Mouse (Mus musculus): ENCODE measurements around the gene Gm20662. TPM values are rescaled to one million over a fixed set of nuclear protein-coding genes. Genes with fewer than 3 reads are reported as not detected.

Gm20662 gene
- polyA plus RNA-seq, 1 experiment: not detected

GRCm38 (mm10) chr9:107984052-107984753 lies 11.9 kb upstream of the Gm20662 start:
- H3K4me1 ChIP-seq (ENCODE audit: control insufficient read depth): peaks cover 87% of the 10 kb centered on the region
- H3K9me3 ChIP-seq (ENCODE audit: control insufficient read depth, low read length): no peaks in the 10 kb centered on the region
- peaks cover 65% of the 10 kb centered on the region for H3K36me3 ChIP-seq (ENCODE audit: control insufficient read depth)
- peak overlapping the region; percentile 78 for H3K4me3 ChIP-seq (replicated peaks)
- peaks cover 4% of the 10 kb centered on the region for H3K27me3 ChIP-seq (ENCODE audit: control insufficient read depth)
- no peak for TF ChIP-seq GATA1 (IDR thresholded peaks at IDR 0.05; ENCODE audit: low read length)
- TF ChIP-seq TAL1 (IDR thresholded peaks at IDR 0.05; ENCODE audit: low read length): no peak

- peaks cover 60% of the 10 kb centered on the region for H3K36me3 ChIP-seq (ENCODE audit: control insufficient read depth)
- no peaks in the 10 kb centered on the region for H3K9me3 ChIP-seq (ENCODE audit: control insufficient read depth, low read length)
- peaks cover 84% of the 10 kb centered on the region for H3K4me1 ChIP-seq (ENCODE audit: control insufficient read depth)
- H3K27me3 ChIP-seq (ENCODE audit: control insufficient read depth): peaks cover 4% of the 10 kb centered on the region
- TF ChIP-seq TAL1 (IDR thresholded peaks at IDR 0.05; ENCODE audit: low read length): no peak
- no peak for TF ChIP-seq GATA1 (IDR thresholded peaks at IDR 0.05; ENCODE audit: low read length)
- peak overlapping the region; percentile 78 for H3K4me3 ChIP-seq (replicated peaks)
Observed at GRCm38 (mm10) chr9:107984754-107985055, 11.4 kb upstream of the Gm20662 start.

- peaks cover 4% of the 10 kb centered on the region for H3K27me3 ChIP-seq (ENCODE audit: control insufficient read depth)
- peak within 1 kb of the TSS; percentile 78 for H3K4me3 ChIP-seq (replicated peaks)
- H3K9me3 ChIP-seq (ENCODE audit: control insufficient read depth, low read length): no peaks in the 10 kb centered on the region
- H3K36me3 ChIP-seq (ENCODE audit: control insufficient read depth): peaks cover 52% of the 10 kb centered on the region
- TF ChIP-seq GATA1 (IDR thresholded peaks at IDR 0.05; ENCODE audit: low read length) (no peak), TAL1 (IDR thresholded peaks at IDR 0.05; ENCODE audit: low read length) (no peak)
- peaks cover 84% of the 10 kb centered on the region for H3K4me1 ChIP-seq (ENCODE audit: control insufficient read depth)
Observed at GRCm38 (mm10) chr9:107985131-107986119, 10.7 kb upstream of the Gm20662 start, which contains the start of gene Inka1. TSS of gene Inka1 (minus strand) at chr9:107985879.

GRCm38 (mm10) chr9:107986376-107986775 lies 9.8 kb upstream of the Gm20662 start:
- Histone ChIP-seq H3K27me3 (ENCODE audit: control insufficient read depth) (peaks cover 4% of the 10 kb centered on the region), H3K36me3 (ENCODE audit: control insufficient read depth) (peaks cover 43% of the 10 kb centered on the region), H3K4me1 (ENCODE audit: control insufficient read depth) (peaks cover 75% of the 10 kb centered on the region), H3K9me3 (ENCODE audit: control insufficient read depth, low read length) (no peaks in the 10 kb centered on the region), H3K4me3 (replicated peaks) (peak overlapping the region; percentile 78)
- TF ChIP-seq GATA1 (IDR thresholded peaks at IDR 0.05; ENCODE audit: low read length) (peak; percentile 61), TAL1 (IDR thresholded peaks at IDR 0.05; ENCODE audit: low read length) (no peak)

GRCm38 (mm10) chr9:107987950-107988349 lies 8.2 kb upstream of the Gm20662 start:
- H3K27me3 ChIP-seq (ENCODE audit: control insufficient read depth): peaks cover 4% of the 10 kb centered on the region

GRCm38 (mm10) chr9:107992197-107992596 lies 4.0 kb upstream of the Gm20662 start, which contains the start of gene Cdhr4:
TSS of gene Cdhr4 (plus strand) at chr9:107992497.
- peaks cover 2% of the 10 kb centered on the region; the same call in 1 of the 2 replicates for H3K27me3 ChIP-seq (ENCODE audit: control insufficient read depth)
- H3K36me3 ChIP-seq (ENCODE audit: control insufficient read depth): no peaks in the 10 kb centered on the region
- H3K4me1 ChIP-seq (ENCODE audit: control insufficient read depth): peaks cover 21% of the 10 kb centered on the region
- TF ChIP-seq TAL1 (IDR thresholded peaks at IDR 0.05; ENCODE audit: low read length) (no peak), GATA1 (IDR thresholded peaks at IDR 0.05; ENCODE audit: low read length) (no peak)
- H3K4me3 ChIP-seq (replicated peaks): no peak within 1 kb of the TSS
- no peaks in the 10 kb centered on the region for H3K9me3 ChIP-seq (ENCODE audit: control insufficient read depth, low read length)

More at GRCm38 (mm10) chr9:107987950-107988349, 8.2 kb upstream of the Gm20662 start:
- TF ChIP-seq GATA1 (IDR thresholded peaks at IDR 0.05; ENCODE audit: low read length) (no peak), TAL1 (IDR thresholded peaks at IDR 0.05; ENCODE audit: low read length) (no peak)
- Histone ChIP-seq H3K9me3 (ENCODE audit: control insufficient read depth, low read length) (no peaks in the 10 kb centered on the region), H3K4me3 (replicated peaks) (no peak overlapping the region), H3K4me1 (ENCODE audit: control insufficient read depth) (peaks cover 61% of the 10 kb centered on the region), H3K36me3 (ENCODE audit: control insufficient read depth) (peaks cover 27% of the 10 kb centered on the region)

- TF ChIP-seq GATA1 (IDR thresholded peaks at IDR 0.05; ENCODE audit: low read length) (no peak), TAL1 (IDR thresholded peaks at IDR 0.05; ENCODE audit: low read length) (no peak)
- Histone ChIP-seq H3K27me3 (ENCODE audit: control insufficient read depth) (no peaks in the 10 kb centered on the region), H3K9me3 (ENCODE audit: control insufficient read depth, low read length) (no peaks in the 10 kb centered on the region), H3K36me3 (ENCODE audit: control insufficient read depth) (no peaks in the 10 kb centered on the region), H3K4me1 (ENCODE audit: control insufficient read depth) (peaks cover 15% of the 10 kb centered on the region), H3K4me3 (replicated peaks) (no peak overlapping the region)
Observed at GRCm38 (mm10) chr9:107993013-107993412, 3.1 kb upstream of the Gm20662 start.

- H3K9me3 ChIP-seq (ENCODE audit: control insufficient read depth, low read length): no peaks in the 10 kb centered on the region
- no peak overlapping the region for H3K4me3 ChIP-seq (replicated peaks)
- H3K4me1 ChIP-seq (ENCODE audit: control insufficient read depth): peaks cover 18% of the 10 kb centered on the region
- H3K27me3 ChIP-seq (ENCODE audit: control insufficient read depth): no peaks in the 10 kb centered on the region; the same call in 1 of the 2 replicates
- H3K36me3 ChIP-seq (ENCODE audit: control insufficient read depth): no peaks in the 10 kb centered on the region
- no peak for TF ChIP-seq GATA1 (IDR thresholded peaks at IDR 0.05; ENCODE audit: low read length)
- TF ChIP-seq TAL1 (IDR thresholded peaks at IDR 0.05; ENCODE audit: low read length): no peak
Observed at GRCm38 (mm10) chr9:107994464-107994863, 1.7 kb upstream of the Gm20662 start.

- TF ChIP-seq GATA1 (IDR thresholded peaks at IDR 0.05; ENCODE audit: low read length): no peak
- TF ChIP-seq TAL1 (IDR thresholded peaks at IDR 0.05; ENCODE audit: low read length): no peak
Observed at GRCm38 (mm10) chr9:107995513-107995912, 636 bp upstream of the Gm20662 start.

More at GRCm38 (mm10) chr9:107995513-107995912, 636 bp upstream of the Gm20662 start:
- Histone ChIP-seq H3K4me3 (replicated peaks) (no peak overlapping the region), H3K9me3 (ENCODE audit: control insufficient read depth, low read length) (no peaks in the 10 kb centered on the region), H3K36me3 (ENCODE audit: control insufficient read depth) (no peaks in the 10 kb centered on the region), H3K4me1 (ENCODE audit: control insufficient read depth) (peaks cover 12% of the 10 kb centered on the region), H3K27me3 (ENCODE audit: control insufficient read depth) (no peaks in the 10 kb centered on the region; the same call in 1 of the 2 replicates)

Measured in erythroblast, embryonic 14.5 days (primary cell).